Mouse (Mus musculus): ENCODE measurements around the gene Fbl. TPM values are rescaled to one million over a fixed set of nuclear protein-coding genes. Genes with fewer than 3 reads are reported as not detected.
"Not testable (repeated sequence)": the region's sequence is repeated elsewhere in the genome, so short reads cannot be mapped to it uniquely, and the experiment has no call there.

The Fbl gene
- total RNA-seq (2015) (164 and 172 TPM in 2 replicates), total RNA-seq (2017) (207 and 270 TPM in 2 replicates)

DNA sequence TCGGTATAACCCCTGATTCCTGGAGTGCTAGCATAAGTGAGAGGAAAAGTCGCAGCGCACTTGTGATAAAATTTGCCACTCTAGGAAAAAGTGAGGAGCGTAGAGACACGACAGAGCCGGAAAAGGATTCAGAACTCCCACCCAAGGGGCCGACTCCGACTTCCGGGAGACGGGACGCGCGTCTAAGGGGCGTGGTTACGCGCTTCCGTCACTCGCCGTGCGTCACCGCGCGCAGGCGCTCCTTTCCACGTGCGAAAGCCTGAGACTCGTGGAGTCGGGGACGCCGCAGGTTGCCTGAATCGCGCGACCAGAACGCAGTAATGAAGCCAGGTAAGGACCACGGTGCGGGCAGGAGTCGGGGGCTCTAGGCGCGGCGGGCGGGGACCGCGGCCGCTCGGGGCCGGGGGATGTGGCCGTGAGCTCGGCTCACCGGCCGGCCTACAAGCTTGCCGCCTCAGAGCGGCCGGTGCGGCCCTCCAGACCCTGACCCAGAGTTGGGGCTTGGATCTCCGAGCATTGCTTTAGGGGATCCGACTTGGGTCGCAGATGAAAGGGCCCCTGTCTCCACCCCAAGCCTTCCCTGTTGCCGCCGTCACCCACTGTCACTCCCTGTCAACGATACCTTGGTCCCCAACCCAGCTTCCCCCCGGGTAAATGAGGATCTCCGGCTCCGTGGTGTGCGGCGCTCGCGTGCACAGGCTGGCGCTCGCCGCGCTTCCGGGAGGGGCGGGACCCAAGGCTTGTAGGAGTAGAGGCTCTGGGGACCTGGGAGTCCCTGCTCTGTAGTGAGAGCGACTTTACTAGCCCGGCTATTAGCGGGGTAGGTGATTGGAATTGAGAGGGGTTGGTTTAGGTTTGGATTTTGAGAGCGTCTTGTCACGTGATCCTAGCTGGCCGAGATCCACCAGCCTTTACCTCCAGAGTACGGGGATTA, at the start of gene Fbl:
Fbl (plus strand) TSS at position 222 of the 934 bp plus-strand sequence.
- peak; percentile 83 for ATAC-seq (replicated peaks; ENCODE audit: poor library complexity)

- no peak for ATAC-seq (replicated peaks; ENCODE audit: poor library complexity)
These were observed 40.3 kb upstream of the Fbl start, which contains the start of gene 9530053A07Rik for GRCm38 (mm10) chr7:28129166-28129565. Gene 9530053A07Rik (plus strand): TSS chr7:28129466.

DNA sequence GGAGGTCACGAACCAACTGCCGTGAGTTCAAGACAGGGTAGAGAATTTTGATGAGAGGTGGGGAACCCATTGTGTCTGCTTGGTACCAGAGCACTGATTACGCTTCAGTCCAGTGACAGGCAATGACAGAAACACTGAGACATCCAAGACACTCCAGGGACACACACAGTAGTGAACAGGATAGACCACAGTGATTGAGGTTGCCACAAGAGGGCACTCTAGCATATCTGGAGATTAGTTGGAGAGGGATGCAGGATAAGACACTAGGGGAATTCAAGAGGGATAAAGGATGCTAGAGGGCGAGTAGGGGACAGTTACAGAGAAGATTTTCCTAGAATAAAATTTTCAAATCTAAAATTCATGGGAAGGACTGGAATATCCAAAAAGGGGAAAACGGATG, 31.9 kb upstream of the Fbl start:
- peak; percentile 57; the same call in 1 of the 2 replicates for ATAC-seq (replicated peaks; ENCODE audit: poor library complexity)

DNA sequence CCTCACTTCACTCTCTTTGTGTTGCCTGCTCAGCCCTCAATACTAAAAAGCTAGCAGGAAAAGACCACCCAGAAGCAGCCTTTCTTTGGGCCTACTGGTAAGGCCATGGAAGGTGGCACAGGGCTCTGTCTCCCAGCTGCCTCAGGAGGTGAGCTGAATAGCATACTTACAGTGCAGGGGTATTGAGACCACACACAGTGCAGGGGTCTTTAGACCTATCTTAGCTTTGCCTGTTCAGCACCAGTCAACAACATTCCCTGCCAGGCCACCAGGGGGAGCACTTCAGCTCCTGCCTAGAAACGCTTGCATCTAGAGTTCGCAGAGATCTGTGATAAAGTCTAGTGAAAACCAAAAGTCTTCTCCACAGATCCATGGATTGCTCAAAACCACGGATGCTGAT, 21.2 kb upstream of the Fbl start:
- peak; percentile 71 for ATAC-seq (replicated peaks; ENCODE audit: poor library complexity)

DNA sequence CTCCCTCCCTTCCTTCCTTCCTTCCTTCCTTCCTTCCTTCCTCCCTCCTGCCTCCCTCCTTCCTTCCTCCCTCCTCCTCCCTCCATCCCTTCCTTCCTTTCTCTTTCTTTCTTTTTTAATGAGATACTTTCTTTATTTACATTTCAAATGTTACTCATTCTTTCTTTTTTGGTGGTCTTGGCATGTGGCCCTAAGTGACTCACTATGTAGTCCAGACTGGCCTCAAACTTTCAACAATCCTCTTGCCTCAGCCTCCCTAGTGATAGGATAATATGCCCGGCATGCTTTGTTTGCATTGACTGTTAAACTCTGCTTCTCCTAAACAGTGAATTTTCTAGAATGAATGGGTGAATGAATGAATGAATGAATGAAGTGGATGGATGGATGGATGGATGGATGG, 19.7 kb upstream of the Fbl start:
- no peak for ATAC-seq (replicated peaks; ENCODE audit: poor library complexity)

DNA sequence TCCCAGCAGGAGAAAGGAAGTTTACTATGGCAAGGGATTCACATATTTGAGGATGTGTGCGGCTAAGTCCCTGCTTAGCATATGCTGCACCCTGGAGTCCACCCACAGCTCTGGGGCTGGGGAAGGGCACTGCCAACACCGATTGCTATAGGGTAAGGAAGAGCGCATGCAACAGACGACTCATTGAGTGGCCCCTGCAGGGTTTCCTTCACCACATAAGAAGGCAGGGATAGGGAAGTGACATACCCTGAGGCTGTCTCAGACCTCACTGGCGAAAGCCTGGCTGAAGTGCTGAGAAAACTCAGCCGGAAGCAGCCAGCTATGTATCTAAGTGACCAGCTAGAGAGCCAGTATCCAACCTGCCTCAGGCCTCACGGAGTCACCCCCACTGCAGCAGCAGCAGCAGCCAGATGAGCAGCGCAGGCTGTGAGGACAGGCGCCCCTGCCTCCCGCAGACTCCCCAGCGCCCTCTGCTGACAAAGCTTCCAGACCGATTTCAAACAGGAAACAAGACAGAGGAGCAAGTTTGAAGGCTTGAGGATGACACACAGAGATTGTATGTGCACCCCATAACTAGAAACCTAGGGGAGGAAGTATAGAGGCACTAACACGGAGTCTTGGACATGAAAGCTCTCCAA, 17.8 kb upstream of the Fbl start:
- ATAC-seq (replicated peaks; ENCODE audit: poor library complexity), result peak; percentile 69

DNA sequence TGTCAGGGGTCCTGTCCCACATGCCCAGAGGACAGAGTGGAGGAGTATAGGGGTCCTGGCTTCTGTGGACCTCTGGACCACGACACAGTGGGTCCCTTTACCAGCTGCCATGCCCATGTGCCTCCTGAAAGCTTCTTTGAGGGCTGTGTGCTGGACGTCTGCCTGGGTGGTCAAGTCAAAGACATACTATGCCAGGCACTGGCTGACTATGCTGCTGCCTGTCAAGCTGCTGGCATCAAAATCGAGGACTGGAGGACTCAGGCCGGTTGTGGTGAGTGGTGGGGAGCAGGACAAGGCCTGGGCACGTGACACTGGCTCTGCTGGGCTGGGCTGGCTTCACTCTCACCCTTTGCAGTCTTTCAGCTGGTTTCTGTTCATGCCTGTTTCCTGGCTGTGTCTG, 15.9 kb upstream of the Fbl start:
- ATAC-seq (replicated peaks; ENCODE audit: poor library complexity), result not testable (repeated sequence)

GRCm38 (mm10) chr7:28159292-28159691, 10.2 kb upstream of the Fbl start:
- ATAC-seq (replicated peaks; ENCODE audit: poor library complexity), result no peak

- no peak for ATAC-seq (replicated peaks; ENCODE audit: poor library complexity)
These were observed 9.6 kb upstream of the Fbl start for GRCm38 (mm10) chr7:28159893-28160292.

- ATAC-seq (replicated peaks; ENCODE audit: poor library complexity), result no peak
These were observed 8.3 kb upstream of the Fbl start for GRCm38 (mm10) chr7:28161163-28161749.

- no peak for ATAC-seq (replicated peaks; ENCODE audit: poor library complexity)
These were observed 4.1 kb upstream of the Fbl start for GRCm38 (mm10) chr7:28165406-28165805.

DNA sequence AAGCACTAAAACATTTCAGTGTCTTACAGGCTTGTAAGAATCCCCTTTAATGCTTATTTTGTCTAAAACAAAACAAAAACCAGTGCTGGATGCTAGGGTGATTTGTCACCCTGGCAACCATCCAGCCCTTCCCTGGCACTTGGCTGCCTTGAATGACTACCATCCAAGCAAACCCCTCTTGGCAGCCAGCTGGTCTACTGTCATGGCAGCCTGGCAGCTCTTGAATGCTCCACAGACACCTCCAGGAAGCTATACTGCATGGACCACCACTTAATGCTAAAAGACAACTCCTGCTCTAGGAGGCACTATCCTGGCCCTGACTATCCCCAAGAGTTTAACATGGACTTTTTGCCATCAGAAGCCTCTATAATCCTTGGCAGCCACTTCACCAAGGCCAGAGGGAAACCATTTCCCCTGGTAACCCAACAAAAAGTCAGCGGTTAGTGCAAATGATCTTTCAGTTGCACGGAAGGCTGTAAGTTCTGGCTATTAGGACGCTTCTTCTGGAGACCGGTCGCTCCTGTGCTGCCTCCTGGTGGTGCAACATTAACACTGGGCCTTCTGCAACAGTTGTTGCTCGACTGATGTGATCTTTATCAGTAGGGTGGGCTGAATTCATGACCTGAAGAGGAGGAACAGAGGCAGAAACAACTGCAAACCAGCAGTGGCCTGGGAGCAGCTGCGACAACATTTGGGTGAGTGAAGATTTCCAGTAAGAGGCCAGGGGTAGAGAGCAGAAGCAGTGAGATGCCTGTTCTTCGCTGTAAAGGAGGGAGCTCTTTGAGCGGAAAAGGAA, 992 bp upstream of the Fbl start:
- ATAC-seq (replicated peaks; ENCODE audit: poor library complexity), result peak; percentile 75

DNA sequence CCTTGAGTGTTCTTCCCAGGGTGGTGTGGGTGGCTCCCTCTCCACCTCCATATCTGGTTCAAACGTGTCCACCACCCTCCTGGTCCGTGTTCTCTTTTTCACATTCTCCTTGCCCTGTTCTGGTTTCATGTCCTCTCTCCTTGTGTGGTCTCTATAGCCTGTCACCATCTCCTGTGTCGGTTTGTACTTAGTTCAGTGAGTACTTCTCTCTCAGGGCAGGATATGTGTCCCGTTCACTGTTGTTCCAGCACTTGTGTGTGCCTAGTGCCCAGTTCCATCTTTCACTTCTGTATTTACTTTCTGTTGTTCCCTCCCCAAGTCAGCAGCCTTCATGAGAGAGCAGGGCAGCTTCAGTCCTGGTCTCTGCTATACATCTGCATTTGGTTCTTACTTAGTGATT, 5.8 kb downstream of the Fbl start:
- peak; percentile 26 for ATAC-seq (replicated peaks; ENCODE audit: poor library complexity)

DNA sequence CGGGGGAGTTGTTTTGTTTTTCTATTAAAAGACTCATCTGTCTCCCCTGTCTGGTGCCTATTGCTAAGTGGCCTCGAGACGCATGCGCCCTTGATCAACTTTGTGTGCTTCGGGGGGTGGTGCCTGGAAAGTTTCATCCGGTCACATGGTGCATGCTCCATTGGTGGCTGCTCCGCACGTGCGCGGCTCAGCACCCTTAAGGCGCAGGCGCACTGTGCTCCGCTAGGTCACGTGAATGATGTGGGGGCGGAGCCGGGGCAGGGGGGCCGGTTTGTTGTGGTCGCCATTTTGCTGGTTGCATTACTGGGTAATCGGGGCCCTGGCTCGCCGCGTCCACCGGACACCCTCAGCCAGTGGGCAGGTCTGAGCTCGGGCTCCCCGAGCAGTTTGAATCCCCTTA, 9.7 kb downstream of the Fbl start, which contains the start of gene Dyrk1b:
Dyrk1b (plus strand) TSS at position 242 of the 400 bp plus-strand sequence.
- ATAC-seq (replicated peaks; ENCODE audit: poor library complexity), result peak; percentile 79

GRCm38 (mm10) chr7:28179741-28180377, 10.3 kb downstream of the Fbl start:
- peak; percentile 81 for ATAC-seq (replicated peaks; ENCODE audit: poor library complexity)

DNA sequence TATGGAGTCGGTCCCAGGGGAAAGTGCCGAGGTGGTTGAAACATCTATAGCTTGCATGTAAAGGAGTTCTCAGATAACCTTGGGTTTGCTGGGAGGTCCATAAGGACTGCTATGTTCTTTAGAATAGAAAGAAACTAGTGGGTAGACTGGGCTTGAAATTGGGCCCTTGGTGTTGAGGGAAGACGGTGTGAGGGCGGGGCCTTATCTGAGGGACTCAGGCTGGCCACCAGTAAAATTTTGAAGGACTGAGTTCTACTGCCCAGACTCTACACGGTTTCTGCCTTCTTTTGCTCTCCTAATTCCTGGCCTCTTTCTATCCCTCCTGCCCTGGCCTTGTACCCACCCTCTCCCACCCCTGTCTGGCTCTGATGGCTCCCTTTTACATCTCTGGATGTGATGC, 11.4 kb downstream of the Fbl start:
- no peak for ATAC-seq (replicated peaks; ENCODE audit: poor library complexity)

DNA sequence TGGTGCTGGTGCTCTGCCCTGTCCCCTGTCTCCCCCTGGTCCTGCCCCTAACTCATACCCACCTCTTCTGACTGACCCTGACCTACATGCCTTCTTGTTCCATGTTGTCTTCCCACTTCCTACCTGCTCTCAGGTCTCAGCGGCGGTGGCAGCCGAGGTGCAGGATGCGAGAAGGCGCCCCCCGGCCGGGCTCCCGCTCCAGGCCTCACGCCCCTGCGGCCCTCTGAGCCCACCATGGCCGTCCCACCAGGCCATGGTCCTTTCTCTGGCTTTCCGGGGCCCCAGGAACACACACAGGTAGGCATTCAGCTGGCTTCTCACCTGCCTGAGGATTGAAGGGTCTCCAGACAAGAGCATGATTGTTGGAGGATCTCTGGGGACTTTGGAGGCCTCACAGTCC, 11.9 kb downstream of the Fbl start:
- ATAC-seq (replicated peaks; ENCODE audit: poor library complexity), result no peak

DNA sequence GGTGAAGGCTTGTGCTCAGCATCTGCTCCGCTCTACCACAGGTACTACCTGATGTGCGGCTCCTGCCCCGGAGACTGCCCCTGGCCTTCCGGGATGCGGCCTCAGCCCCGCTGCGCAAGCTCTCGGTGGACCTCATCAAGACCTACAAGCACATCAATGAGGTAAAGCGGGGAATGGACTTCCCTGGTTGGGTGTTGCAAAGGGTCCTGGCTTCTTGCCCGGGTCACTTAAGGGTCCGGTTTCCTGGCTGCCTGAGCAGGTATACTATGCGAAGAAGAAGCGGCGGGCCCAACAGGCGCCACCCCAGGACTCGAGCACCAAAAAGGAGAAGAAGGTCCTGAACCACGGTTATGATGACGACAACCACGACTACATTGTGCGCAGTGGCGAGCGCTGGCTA, 12.8 kb downstream of the Fbl start:
- no peak for ATAC-seq (replicated peaks; ENCODE audit: poor library complexity)

DNA sequence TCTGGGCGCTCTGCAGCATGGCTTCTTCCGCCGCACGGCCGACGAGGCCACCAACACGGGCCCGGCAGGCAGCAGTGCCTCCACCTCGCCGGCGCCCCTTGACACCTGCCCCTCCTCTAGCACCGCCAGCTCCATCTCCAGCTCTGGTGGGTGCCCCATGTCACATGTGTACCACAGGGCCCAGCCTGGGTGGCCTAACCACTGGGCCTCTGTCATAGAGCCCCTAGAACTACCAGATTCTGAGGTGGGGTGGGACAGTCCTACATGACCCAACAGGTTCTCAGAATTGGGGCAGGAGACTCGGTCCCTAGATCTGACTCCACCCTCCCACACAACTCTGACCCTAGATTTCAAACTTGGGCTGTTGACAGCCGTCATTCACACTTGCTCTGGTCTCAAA, 16.4 kb downstream of the Fbl start:
- ATAC-seq (replicated peaks; ENCODE audit: poor library complexity), result no peak

- no peak for ATAC-seq (replicated peaks; ENCODE audit: poor library complexity)
These were observed 17.1 kb downstream of the Fbl start for GRCm38 (mm10) chr7:28186631-28187030.
